Mouse (Mus musculus) lung, postnatal 25 days (tissue): ENCODE measurements around the gene Mkln1.
A peak's percentile ranks its signal among the peaks of the same experiment; 100 is the strongest.

Experiments
- DNase-seq: peaks from one replicate; pipeline ENCODE4 v3.0.0; 2022; ENCODE audit warnings: low spot score

Gene Mkln1

GRCm38 (mm10) chr6:31398431-31399205 is at the start of gene Mkln1:
Mkln1 (plus strand) TSS chr6:31398735.
- peak; percentile 92 for DNase-seq

GRCm38 (mm10) chr6:31356444-31357191 is 41.9 kb upstream of the Mkln1 start:
- no peak for DNase-seq

DNA sequence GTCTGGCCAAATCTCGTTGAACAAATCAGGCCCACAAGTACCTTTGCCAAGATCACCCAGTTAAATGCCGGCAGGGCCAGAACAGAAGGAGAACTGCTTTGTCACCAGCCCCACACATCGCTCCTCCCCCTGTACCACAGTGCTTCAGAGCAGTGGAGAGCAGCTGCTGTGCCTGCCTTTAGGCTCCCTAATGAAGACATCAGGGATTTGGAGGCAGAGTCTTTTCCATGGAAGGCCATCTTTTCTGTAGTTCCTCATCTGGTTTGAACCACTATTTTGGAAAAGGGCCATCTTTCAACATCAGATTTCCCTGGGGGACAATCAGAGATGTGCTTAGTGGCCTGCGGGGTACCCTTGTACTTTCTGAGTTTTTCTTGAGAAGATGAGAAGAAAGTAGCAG is 41.2 kb upstream of the Mkln1 start:
- peak; percentile 45 for DNase-seq

DNA sequence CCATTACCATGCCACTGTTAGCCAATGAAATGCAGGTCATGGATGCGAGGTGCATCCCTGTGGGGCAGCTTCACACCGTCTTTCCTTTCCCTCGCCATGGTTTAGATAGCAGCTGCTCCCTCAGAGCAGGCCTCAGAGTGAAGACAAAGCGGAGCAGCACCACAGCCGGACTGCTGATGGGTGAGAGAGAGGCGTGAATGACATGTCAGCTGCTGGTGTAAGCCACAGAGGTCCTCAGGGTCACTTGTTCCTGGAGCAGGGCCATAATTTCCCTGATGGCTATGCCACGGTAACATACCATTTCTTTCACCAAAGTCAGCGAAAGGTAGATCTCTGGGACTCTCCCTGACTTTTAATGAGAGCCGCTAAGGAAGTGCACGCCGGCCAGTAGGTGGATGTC is 35.9 kb upstream of the Mkln1 start:
- DNase-seq: no peak

- no peak for DNase-seq
Measured at GRCm38 (mm10) chr6:31364399-31364798, 34.1 kb upstream of the Mkln1 start.

DNA sequence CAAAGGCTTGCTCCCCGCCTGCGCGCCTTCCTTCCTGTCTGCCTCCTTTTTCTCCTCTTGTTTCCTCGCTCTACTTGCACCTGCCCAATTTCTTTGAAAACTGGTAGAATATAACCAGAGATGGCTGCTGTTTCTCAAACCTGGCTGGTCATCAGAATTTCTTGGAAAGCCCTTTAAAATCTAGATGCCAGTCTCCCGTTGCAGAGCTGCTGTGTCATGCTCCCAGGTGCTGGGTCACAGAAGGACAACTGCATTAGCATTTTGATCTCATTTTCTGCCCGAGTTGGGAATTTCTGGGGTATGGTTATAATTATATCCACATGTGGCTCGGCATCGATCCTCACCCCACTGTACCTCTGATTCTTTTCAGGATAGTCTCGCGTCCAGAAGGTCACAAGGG is 30.6 kb upstream of the Mkln1 start:
- DNase-seq: no peak

GRCm38 (mm10) chr6:31368559-31368958 is 30.0 kb upstream of the Mkln1 start:
- DNase-seq: no peak

- peak; percentile 25 for DNase-seq
Measured at GRCm38 (mm10) chr6:31369875-31370274, 28.7 kb upstream of the Mkln1 start.

DNA sequence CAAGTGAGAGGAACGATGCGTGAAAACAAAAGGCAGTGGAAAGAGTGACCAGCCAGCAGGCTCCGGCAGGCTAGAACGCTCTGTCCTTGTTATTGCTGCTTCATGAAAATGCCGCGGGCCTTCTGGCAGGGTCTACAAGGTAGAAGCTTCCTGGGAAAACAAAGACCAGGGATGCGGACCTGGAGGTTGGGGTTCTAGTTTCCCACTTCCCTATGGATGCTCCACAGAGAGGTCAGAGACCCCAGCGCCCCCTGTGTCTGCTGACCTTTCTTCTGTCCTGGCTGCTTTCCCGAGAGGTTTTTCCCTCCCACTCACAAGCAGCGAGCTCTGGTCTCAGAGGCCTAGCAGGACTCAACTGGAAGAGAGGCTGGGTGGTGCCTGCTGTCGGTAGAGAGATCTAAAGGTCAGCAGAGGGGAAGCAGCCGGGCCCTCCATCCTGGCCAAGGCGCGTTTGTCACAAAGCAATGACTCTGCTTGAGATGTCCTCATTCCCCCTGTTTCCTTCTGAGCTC is 27.9 kb upstream of the Mkln1 start:
- DNase-seq: peak; percentile 21

DNA sequence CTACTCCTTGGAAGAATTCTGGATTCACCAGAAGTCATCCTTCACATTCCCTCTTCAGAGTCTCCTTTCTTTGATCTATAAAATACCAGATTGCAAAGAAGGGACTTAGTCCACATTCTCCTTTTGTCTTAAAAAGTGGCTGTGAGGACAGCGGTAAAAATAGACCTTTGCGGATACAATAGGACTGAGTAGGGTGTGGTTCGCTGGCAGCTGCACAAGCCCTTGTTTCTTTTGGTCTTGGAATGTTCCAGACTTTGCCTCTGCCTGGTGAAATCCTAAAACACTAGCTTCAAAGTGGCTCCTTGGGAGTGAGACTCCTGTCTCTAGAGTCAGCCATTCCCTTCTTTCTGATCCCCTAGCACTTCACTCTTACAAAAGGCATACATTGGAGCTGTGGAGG is 27.4 kb upstream of the Mkln1 start:
- peak; percentile 67 for DNase-seq

GRCm38 (mm10) chr6:31372620-31373019 is 25.9 kb upstream of the Mkln1 start:
- DNase-seq: no peak

GRCm38 (mm10) chr6:31373084-31373673 is 25.4 kb upstream of the Mkln1 start:
- DNase-seq: no peak

DNA sequence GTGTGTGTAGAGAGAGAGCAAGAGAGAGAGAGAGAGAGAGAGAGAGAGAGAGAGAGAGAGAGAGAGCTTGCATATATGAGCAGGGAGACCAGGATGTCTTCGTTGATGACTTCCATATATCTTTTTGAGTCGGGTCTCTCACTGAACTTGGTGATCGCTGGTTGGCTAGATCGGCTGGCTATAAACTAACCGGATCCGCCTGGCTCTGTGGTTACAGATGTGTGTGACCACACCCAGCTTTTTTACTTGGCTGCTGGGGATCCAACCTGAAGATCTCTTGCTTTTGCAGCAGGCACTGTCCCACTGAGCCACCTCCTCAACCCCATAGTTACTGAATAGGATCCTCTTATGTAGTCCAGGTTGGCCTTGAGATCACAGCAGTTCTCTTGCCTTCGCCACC is 15.5 kb upstream of the Mkln1 start:
- DNase-seq: no peak

- DNase-seq: no peak
Measured at GRCm38 (mm10) chr6:31384794-31385193, 13.7 kb upstream of the Mkln1 start.

DNA sequence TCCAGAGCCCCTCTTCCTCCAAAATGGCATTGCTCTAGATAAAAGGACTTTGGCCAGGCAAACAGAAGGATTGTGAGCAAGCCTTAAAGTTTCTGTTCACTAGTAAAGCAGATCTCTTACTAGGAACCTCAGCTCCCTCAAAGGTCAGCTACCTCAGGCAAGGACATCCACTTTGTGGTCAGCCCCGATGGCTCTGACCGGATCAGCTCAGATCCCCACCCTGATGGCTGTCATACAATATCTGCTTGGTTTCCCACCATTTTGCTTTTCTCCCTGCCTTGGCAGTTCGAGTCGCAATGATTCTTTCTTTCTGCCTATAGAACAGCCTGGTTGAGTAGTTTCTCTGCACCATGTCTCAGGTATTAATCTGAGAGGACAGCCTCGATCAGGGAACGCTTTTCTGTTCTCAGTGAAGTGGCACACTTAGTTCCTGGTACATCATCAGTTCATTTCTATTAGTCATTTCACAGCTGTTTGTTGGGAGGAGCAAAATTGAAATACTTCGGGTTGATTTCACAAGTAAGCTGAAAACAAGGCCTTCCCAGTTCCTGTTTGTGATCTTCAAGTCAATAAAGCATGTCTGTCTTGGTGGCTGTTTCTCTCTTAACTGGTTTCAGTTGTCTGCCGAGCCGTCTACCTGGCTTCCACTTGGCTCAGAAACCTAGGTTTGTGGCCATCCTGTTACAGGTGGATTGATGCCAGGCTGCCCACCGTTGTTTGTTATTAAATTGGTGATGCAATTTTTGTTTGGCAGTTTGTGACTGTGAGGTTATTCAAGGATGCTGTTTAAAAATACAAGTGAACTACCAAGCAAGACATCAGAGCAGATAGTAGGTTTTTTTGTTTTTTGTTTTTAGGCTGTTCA is 13.0 kb upstream of the Mkln1 start:
- DNase-seq: no peak

GRCm38 (mm10) chr6:31389716-31390115 is 8.8 kb upstream of the Mkln1 start:
- no peak for DNase-seq

GRCm38 (mm10) chr6:31390243-31390981 is 8.1 kb upstream of the Mkln1 start:
- DNase-seq: peak; percentile 76

DNA sequence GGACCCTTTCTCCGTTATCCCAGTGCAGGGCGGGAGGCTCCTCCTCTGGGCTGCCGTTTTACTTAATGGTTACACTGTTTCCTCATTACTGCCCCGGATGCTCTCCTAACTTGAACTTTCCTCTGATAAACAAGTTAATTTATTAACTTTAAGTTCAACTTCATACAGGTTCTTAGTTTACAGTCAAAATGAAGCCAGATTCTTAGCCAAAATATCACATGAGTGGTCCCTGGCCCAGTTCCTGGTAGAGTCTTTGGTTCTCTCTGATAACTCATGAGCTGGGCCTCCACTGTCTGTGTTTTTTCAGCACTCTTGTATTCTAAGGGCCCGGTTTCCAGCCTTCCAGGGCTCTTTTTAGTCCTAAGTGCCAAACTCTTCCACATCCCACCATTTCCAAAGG is 5.7 kb upstream of the Mkln1 start:
- DNase-seq: no peak

DNA sequence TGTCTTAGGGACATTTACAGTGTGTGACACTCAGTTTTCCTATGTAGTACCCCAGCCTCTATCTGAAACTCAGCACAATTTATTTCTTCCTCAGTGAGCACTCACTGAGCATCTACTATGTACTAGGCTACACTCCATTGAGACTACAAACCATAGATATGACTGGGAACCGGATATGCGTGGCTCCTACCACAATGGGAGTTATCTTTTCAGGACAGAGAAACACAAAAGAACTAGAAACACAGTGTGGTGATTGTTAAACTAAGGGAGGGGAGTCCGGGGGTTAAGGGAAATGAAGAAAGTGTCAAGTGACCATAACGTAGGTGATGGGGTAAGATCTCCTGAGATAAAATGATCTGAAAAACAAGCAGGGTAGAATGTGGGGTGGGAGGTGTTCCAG is 2.4 kb upstream of the Mkln1 start:
- DNase-seq: no peak

DNA sequence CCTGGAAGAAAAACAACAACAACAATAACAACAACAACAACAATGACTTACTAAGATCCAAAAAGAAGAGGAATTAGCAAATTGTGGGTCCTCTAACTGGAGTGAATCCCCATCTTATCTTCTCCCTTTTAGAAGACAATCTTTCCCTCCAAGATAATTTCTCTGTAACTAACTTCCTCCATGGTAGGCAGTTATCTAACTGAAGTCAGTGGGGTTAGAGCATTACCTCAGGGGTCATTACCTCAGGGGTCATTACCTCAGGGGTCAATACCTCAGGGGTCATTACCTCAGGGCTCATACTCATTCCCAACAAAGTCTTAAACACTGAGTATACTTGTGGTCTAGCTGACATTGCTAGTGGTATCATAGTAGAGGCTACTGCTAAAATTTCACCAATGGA is 1.2 kb upstream of the Mkln1 start:
- DNase-seq: no peak

DNA sequence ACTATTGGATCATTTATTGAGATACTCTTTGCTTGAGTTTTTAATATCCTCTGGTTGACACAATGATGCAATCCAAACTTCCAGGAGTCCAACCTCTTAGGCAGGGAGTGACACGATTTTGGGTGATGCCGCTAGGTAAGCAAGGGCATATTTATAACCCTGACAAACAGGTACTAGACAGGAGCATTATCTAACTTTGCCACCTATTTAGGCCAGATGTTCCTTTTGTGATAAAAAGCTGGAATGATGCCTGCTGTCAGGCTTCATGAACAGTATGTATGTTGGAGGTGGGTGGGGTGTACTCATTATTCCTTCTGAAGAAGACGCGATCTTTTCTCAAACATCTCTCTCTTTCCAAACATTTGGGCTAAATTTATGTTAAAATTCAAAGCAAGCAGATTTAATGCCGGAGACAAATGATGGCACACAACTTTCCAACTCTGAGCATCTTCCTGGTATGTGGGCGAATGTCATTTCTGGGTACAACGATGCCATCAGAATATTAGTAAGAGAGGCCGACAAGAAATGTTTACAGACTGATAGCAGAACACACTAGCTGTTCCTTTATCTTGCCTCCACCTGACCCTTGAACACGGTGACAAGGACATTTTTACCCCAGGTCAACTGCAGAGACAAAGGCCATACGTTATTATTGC is 632 bp upstream of the Mkln1 start:
- DNase-seq: no peak
